Mouse (Mus musculus): ENCODE results near the gene Gpbar1.

DNA sequence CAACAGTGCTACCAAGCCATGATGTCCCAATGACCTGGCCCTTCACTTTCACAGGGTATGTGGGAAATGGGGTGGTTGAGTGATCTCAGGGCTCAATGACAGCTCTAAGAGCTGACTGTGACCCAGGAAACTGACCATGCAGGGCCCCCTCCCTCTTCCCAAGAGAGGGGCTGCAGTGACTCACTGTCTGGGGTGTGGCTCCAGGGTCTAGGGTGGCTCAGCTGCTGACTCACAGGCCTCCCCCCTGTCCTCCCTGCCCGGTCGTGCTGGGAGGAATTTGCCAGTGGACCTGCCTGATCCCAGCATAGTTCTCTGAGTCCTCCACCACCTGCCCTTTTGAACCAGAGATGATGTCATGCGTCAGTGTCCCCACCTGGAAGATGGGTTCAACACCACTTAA lies 18.9 kb downstream of the Gpbar1 start:
- TF ChIP-seq CTCF (IDR thresholded peaks at IDR 0.05; ENCODE audit: control insufficient read depth, insufficient read depth, insufficient replicate concordance, low read depth, low read length) (no peak), POLR2A (IDR thresholded peaks at IDR 0.05; ENCODE audit: control insufficient read depth, low read depth, low read length) (no peak)

Data from testis, adult 2 months (tissue).